Mouse (Mus musculus): ENCODE data around the gene Ddx6.

Gene Ddx6

DNA sequence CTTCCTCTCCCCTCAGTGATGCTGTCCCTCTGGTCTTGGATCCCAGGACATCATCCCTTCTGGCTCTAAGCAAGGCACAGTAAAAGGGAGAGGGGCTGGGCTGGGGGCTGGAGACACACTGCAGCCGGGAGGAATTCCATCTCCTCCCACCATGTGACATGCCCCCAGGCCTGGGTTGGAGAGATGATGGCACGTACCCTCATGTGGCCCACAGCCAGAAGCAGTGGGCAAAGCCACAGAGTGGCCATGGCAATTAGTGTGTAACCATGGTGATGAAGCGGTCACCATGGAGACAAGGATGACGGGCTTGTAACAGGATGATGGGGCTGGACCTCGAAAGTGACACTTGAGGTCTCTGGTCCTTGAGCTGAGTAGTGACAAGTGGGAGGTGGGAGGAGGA is 81.9 kb downstream of the Ddx6 start:
- DNase-seq (ENCODE audit: low read depth, low spot score), result peak; percentile 51

DNA sequence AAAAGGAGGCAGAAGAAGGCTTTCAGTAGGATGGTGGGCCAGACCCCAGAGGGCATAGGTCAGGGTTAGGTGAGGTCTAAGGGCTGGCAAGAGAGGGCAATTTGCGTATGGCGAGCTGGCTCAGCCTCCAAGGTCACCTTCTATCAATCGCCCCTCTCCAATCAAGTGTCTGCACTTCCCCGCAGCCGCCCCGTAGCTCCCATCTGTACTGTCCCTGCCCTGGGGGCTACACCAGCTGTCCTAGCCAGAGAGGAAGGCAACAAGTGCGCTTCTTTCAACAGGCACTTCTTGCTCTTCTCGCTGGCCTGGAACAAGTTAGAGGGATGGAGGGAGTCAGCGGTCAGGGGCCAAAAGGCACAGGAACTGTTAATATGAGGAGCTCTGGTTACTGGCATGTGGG is 83.3 kb downstream of the Ddx6 start:
- DNase-seq (ENCODE audit: low read depth, low spot score), result no peak
